8 mouse cellular contexts compared by ENCODE assay signal in the genomic region with DNA sequence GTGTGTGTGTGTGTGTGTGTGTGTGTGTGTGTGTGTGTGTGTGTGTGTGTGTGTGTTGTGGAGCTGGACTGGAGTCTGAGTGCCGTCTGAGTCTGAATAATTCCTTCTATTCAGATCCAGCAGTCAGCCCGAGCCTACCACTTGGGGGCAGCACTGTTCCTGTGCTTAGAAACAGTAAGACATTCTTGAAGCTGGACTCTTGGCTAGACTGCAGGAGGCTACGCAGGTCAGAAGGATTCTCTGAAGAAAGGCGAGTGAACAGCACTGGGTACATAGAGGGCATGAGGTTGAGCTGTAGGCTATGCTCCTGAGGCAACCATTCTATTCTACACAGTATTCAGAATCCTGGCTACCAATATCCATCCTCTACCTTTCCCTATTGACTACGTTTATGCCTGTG.
DNase-seq lines count a peak whose midpoint lies in the region; TF ChIP-seq lines count a peak whose summit lies in the region.

No protein-coding gene starts in this region.

- H3K27me3 ChIP-seq in ES-Bruce4 (ENCODE audit: control insufficient read depth, insufficient read depth, low read length, poor library complexity, severe bottlenecking): no peaks in the 10 kb centered on the region

- H3K27ac ChIP-seq in ES-Bruce4 (ENCODE audit: insufficient read depth, low read length): no peak overlapping the region
- H3K27ac ChIP-seq in embryonic fibroblast, embryonic 13.5 days (ENCODE audit: insufficient read depth, low read length): no peak overlapping the region
- H3K27ac ChIP-seq in layer of hippocampus, adult 2 months: no peak overlapping the region

- no peak for TF ChIP-seq POLR2A in ES-Bruce4 (IDR thresholded peaks at IDR 0.05; ENCODE audit: insufficient read depth, low read length)
- TF ChIP-seq POLR2A in embryonic fibroblast, embryonic 13.5 days (IDR thresholded peaks at IDR 0.05; ENCODE audit: low read depth, low read length): no peak

- H3K4me3 ChIP-seq in ES-Bruce4 (ENCODE audit: low read depth, low read length): no peak overlapping the region
- H3K4me3 ChIP-seq in embryonic fibroblast, embryonic 13.5 days (ENCODE audit: insufficient read depth, low read length): no peak overlapping the region
- no peak overlapping the region for H3K4me3 ChIP-seq in layer of hippocampus, adult 2 months

- H3K9ac ChIP-seq in ES-Bruce4 (ENCODE audit: low read depth, poor library complexity, severe bottlenecking): no peak overlapping the region

- peak; percentile 33 to 61 for DNase-seq in adrenal gland, postnatal 4 days (ENCODE audit: low spot score in 2 of 2)
- peak; percentile 46 to 69 for DNase-seq in heart, postnatal 36 days
- peak; percentile 68 to 80 for DNase-seq in layer of hippocampus, adult 2 months (ENCODE audit: low spot score in 2 of 2)
- DNase-seq in lung, postnatal 14 days: peak; percentile 83
- DNase-seq in right cerebral cortex, adult 2 months (ENCODE audit: low spot score in 2 of 2): peak; percentile 87 to 93
- peak; percentile 22 for DNase-seq in yolk sac, embryonic 10.5 days (ENCODE audit: low spot score)

- intact Hi-C loops in heart, postnatal 36 days (cut with DNase I): loop anchor here (5.0 to 10.0 kb wide), 3 partner anchors 86 to 794 kb away; a partner anchor contains a TSS

- H3K9me3 ChIP-seq in ES-Bruce4 (replicated peaks; ENCODE audit: control insufficient read depth, insufficient read depth, low read length, poor library complexity, severe bottlenecking): no peaks in the 10 kb centered on the region

- no peaks in the 10 kb centered on the region for H3K36me3 ChIP-seq in ES-Bruce4 (ENCODE audit: control insufficient read depth, insufficient read depth, low read length, poor library complexity, severe bottlenecking)

- H3K4me1 ChIP-seq in ES-Bruce4 (ENCODE audit: control insufficient read depth, insufficient read depth, low read length): no peaks in the 10 kb centered on the region
- H3K4me1 ChIP-seq in embryonic fibroblast, embryonic 13.5 days (ENCODE audit: control insufficient read depth, insufficient read depth, low read length): no peaks in the 10 kb centered on the region

- TF ChIP-seq EP300 in ES-Bruce4 (IDR thresholded peaks at IDR 0.05; ENCODE audit: insufficient read depth, low read depth, low read length): no peak

- peak; percentile 76 for TF ChIP-seq CTCF in ES-Bruce4 (IDR thresholded peaks at IDR 0.05; ENCODE audit: low read depth, low read length)
- TF ChIP-seq CTCF in embryonic fibroblast, embryonic 13.5 days (IDR thresholded peaks at IDR 0.05; ENCODE audit: borderline replicate concordance, insufficient read depth, low read length): peak; percentile 58; the same call in 1 of the 2 replicates
- TF ChIP-seq CTCF in layer of hippocampus, adult 2 months (conservative IDR thresholded peaks at IDR 0.05): peak; percentile 75

Comparison
In these comparisons a context has a peak if more than half of its experiments do, and no peak if none do; other contexts are left out.
1. DNase-seq: peak in every context shown above with its lines; median percentile 90 in right cerebral cortex, adult 2 months; 83 in lung, postnatal 14 days; 74 in layer of hippocampus, adult 2 months; 58 in heart, postnatal 36 days; 47 in adrenal gland, postnatal 4 days; 22 in yolk sac, embryonic 10.5 days.